Mouse (Mus musculus): ENCODE data around the gene Bptf. TPM values are rescaled to one million over a fixed set of nuclear protein-coding genes. Genes with fewer than 3 reads are reported as not detected.
"Not testable (repeated sequence)": the region's sequence is repeated elsewhere in the genome, so short reads cannot be mapped to it uniquely, and the experiment has no call there.

Gene Bptf
- total RNA-seq (2021), result 10 to 100 TPM; 56.4 to 71.3 TPM

DNA sequence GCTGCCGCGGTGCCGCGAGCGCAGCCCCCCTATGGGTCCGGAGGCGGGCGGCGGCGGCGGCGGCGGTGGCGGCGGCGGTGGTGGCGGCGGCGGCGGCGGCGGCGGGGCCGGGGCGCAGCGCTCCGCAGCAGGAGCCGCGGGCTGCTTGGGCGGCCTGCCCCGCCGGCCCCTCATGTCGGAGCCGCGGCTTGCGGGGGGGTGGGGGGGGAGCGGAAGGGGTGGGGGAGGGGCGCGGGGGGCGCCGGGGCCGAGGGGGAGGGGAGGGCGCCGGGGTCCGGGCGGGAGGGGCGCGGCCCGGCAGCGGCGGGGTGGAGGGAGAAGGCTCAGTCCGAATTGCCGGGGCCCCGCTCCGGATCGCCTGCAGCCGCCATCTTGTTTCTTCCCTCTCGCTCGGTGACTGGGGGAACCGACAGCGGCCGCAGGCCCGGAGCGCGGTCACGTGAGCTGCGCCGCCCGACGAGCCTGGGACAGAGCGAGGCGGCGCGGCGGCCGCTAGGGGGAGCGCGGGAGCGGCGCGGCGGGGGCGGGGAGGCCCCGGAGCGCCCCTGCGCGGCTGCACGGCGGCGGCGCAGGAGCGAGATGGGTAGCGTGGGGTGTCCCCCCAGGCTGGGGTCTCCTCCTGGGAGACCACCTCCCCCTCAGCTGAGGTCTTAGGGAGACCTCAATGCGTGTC, at the start of gene Bptf:
Bptf (minus strand) TSS at position 379 of the 673 bp plus-strand sequence.
- intact Hi-C loops (cut with DNase I), result no loop called here
- peak; percentile 84 to 90 for DNase-seq (ENCODE audit: low spot score in 2 of 2)

DNA sequence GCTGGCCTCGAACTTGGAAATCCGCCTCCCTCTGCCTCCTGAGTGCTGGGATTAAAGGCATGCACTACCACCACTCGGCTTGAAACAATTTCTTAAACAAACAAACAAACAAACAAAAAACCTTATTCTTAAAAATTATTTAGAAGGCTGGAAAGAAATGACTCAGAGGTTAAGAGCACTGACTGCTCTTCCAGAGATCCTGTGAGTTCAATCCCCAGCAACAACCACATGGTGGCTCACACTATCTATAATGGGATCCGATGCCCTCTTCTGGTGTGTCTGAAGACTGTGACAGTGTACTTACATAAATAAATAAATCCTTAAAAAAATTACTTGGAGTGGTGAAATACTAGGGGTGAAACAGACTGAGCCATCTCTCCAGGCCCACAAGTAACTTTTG, 29.3 kb upstream of the Bptf start:
- no peak for DNase-seq (ENCODE audit: low spot score in 2 of 2)
- intact Hi-C loops (cut with DNase I), result no loop called here

- intact Hi-C loops (cut with DNase I), result no loop called here
- DNase-seq (ENCODE audit: low spot score in 2 of 2), result no peak
Measured at GRCm38 (mm10) chr11:107159034-107159433, 27.1 kb upstream of the Bptf start.

DNA sequence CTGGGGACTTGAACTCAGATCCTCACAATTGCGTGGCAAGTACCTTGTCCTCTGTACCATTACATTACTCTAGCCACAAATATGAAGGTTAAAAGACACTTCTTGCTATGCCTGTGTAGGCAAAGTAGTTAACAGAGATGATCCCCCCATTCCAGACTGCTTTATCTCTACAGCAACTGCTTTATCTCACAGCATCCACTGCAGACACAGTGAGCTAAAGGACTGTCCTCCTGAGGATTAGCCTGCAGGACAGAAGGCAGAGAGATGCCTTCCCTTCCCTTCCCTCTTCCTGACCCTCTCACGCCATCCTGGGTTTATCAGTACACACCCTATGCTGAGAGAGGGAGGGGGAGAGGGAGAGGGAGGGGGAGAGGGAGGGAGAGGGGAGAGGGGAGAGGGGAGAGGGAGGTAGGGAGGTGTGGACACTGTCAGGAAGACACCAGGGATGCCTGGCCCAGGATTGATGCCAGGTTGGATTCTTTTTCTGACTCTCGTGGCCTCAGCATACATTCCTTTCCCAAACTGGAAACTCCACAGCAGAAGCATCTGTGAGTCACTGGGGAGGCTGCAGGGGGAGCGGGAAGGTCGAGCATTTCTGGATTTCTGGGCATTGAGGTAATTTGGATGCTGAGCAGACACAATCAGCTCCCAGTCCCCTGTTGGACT, 25.2 kb upstream of the Bptf start:
- DNase-seq (ENCODE audit: low spot score in 2 of 2), result no peak
- intact Hi-C loops (cut with DNase I), result no loop called here

DNA sequence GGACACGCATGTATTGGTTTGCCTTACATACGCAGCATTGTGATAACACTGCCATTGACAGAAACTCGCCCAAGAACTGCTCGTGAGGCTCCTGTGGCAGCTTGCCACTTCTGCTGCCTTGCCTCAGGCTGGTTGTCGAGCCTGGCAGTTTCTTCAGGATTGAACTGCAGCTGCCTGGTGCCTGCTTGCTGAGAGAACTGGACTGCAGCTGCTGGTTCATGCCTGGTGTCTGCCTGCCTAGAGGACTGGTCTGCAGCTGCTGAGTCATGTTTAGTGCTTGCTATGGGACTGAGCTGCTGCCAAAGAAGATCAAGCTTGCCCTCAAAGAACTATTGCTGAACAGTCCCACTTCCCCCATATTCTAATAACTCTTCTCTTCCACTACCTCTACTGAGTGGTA, 23.4 kb upstream of the Bptf start:
- intact Hi-C loops (cut with DNase I), result no loop called here
- DNase-seq (ENCODE audit: low spot score in 2 of 2), result no peak

DNA sequence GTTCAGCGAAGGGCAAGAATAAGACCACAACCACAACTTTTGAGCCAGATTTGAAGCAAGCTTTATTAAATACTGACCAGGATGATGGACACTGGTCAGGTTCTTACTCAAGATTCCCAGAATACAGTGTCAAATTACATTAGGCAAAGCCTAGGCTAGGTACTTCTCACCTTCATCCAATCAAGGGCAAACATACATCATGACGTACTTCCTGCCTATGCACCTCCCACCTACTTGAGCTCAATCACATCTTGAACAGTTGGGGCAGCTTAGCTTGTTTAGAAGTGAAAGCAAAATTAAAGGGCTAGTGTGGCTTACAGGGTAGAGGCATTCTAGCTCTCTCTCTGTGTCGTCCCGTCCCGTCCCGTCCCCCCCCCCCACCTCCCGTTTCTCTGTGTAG, 22.5 kb upstream of the Bptf start:
- DNase-seq (ENCODE audit: low spot score in 2 of 2), result no peak
- intact Hi-C loops (cut with DNase I), result no loop called here

GRCm38 (mm10) chr11:107153645-107154044, 21.7 kb upstream of the Bptf start:
- intact Hi-C loops (cut with DNase I), result no loop called here
- DNase-seq (ENCODE audit: low spot score in 2 of 2), result no peak

DNA sequence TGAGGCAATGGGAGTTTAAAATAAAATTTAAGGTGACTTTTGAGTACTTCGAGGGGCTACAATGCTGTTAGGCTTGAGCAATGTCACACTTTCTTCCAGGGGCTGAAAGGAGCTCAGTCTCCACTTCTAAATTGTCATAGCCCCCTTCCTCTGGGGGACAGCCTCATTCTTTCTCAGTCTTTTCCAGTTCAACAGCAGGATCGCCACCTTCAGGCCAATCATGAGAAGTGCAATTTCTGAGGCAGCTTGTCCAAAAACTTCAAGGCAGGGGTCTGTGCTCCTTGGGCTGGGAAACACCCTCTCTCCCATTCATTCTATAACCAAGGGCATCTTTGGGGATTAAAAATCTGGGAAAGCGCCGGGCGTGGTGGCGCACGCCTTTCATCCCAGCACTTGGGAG, 19.9 kb upstream of the Bptf start:
- DNase-seq (ENCODE audit: low spot score in 2 of 2), result no peak
- intact Hi-C loops (cut with DNase I), result no loop called here

DNA sequence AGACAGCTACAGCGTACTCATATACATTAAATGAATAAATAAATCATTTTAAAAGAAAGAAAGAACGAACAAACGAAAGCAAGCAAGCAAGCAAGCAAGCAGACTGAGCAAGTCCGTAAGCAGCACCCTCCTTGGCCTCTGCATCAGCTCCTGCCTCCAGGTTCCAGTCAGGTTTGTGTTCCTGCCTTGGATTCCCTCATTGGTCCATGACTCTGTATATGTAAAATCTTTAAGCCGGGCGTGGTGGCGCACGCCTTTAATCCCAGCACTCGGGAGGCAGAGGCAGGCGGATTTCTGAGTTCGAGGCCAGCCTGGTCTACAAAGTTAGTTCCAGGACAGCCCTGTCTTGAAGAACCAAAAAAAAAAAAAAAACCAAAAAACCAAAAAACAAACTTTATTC, 12.0 kb upstream of the Bptf start:
- intact Hi-C loops (cut with DNase I); DNase-seq (ENCODE audit: low spot score in 2 of 2): not testable (repeated sequence)

DNA sequence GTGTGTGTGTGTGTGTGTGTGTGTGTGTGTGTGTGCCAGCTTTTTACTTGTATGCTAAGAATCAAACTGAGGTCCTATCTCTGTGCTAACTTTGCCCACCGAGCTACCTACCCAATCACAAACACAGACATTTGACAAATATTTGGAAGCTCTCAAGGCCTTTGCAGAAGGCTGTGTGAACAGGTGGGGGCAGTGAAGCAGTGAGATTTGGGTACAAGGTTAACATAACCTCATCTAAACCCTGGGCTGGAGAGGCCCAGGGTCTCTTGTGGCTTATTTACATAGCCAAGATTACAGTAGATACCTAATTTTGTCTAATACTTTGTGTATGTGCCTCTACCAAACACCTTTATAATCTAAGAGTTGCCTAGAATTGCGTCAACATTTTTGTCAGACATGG, 10.5 kb upstream of the Bptf start:
- no peak for DNase-seq (ENCODE audit: low spot score in 2 of 2)
- intact Hi-C loops (cut with DNase I), result no loop called here

GRCm38 (mm10) chr11:107140756-107141155, 8.8 kb upstream of the Bptf start:
- intact Hi-C loops (cut with DNase I), result no loop called here
- no peak for DNase-seq (ENCODE audit: low spot score in 2 of 2)

DNA sequence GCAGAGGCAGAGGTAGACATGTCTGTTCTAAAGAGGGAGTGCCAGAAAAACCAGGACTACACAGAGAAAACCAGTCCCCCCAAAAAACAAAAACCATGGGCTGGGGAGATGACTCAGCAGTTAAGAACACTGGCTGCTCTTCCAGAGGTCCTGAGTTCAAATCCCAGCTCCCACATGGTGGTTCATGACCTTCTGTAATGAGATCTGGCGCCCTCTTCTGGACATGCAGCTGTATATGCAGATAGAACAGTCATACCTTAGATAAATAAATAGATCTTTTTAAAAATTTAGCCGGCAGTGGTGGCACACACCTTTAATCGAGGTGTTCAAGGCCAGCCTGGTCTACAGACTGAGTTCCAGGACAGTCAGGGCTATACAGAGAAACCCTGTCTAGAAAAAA, 6.7 kb upstream of the Bptf start:
- DNase-seq (ENCODE audit: low spot score in 2 of 2), result no peak
- intact Hi-C loops (cut with DNase I), result no loop called here

- intact Hi-C loops (cut with DNase I), result no loop called here
- DNase-seq (ENCODE audit: low spot score in 2 of 2), result no peak
Measured at GRCm38 (mm10) chr11:107137593-107137992, 5.7 kb upstream of the Bptf start.

DNA sequence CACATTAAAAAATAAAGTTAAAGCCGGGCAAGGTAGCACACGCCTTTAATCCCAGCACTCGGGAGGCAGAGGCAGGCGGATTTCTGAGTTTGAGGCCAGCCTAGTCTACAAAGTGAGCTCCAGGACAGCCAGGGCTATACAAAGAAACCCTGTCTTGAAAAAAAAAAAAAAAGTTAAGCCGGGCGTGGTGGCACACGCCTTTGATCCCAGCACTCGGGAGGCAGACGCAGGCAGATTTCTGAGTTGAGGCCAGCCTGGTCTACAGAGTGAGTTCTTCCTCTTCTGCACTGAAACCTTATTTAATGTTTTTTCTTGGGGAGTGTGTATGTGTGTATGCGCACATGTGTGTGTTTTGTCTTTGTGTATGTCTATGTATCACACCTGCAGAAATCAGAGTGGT, 4.5 kb upstream of the Bptf start:
- intact Hi-C loops (cut with DNase I); DNase-seq (ENCODE audit: low spot score in 2 of 2): not testable (repeated sequence)

DNA sequence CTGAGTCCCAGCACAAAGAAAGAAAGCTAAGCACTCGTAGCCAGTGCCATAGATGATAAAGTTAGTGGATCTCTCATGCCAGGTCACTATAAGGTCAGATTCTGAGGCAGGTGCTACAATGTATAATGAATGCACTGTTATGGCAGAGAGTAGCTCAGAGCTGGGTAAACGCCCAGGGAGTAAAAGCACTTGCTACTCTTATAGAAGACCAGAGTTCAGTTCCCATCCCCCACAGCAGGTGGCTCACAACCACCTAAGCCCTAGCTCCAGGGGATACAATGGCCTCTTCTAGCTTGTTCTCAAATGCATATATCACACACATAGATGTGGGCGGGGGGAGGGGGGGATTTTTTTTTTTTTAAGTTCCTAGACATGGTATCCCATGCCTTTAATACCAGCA, 3.8 kb upstream of the Bptf start:
- DNase-seq (ENCODE audit: low spot score in 2 of 2), result no peak
- intact Hi-C loops (cut with DNase I), result no loop called here

- intact Hi-C loops (cut with DNase I), result no loop called here
- no peak for DNase-seq (ENCODE audit: low spot score in 2 of 2)
Measured at GRCm38 (mm10) chr11:107132426-107132825, 499 bp upstream of the Bptf start.

DNA sequence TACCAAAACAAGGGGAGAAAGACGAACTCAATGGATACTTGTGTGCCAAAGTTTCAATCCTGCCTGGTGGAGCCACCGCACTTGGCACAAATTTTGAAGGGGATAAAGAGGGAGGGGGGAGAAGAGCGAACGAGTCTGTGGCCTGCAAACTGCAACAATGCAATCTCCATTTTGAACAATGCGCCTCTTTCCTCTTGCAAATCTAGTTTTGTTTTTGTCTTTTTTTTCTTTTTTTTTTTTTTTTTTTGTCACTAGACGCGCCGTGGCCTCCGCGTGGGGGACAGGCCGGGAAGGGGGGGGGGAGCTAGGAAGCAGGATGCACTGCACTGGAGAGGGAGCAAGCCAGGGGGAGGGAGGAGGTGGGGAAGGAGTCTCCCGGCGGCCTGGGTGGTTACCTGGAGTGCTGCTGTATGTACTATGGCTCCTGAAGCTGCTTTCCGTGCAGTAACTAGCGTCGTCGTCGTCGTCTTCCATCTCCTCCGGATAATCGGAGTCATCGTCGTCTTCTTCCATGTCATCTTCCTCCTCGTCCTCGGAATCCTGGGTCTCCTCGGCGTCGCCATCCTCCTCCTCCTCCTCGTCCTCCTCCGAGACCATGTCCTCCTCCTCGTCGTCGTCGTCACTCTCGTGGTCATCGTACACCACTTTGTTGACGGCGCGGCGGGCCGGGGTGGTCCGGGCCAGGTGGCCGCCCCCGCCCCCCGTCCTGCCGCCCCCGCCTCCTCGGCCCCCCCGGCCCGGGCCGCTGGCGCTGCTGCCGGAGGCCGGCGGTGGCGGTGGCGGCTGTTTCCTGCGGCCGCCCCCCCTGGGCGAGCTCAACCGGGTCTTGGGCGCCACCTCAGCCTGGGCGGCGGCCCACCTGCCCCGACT, 813 bp downstream of the Bptf start:
- intact Hi-C loops (cut with DNase I), result no loop called here

GRCm38 (mm10) chr11:107130221-107130788, 1.6 kb downstream of the Bptf start:
- intact Hi-C loops (cut with DNase I), result no loop called here
- no peak for DNase-seq (ENCODE audit: low spot score in 2 of 2)

More for the DNA sequence above, 813 bp downstream of the Bptf start:
- DNase-seq (ENCODE audit: low spot score in 2 of 2), result peak; percentile 54 to 68

GRCm38 (mm10) chr11:107129641-107130040, 2.3 kb downstream of the Bptf start:
- DNase-seq (ENCODE audit: low spot score in 2 of 2), result no peak
- intact Hi-C loops (cut with DNase I), result no loop called here

GRCm38 (mm10) chr11:107126716-107127115, 5.2 kb downstream of the Bptf start:
- intact Hi-C loops (cut with DNase I); DNase-seq (ENCODE audit: low spot score in 2 of 2): not testable (repeated sequence)
